ENCODE assay signal across 30 mouse cellular contexts in the genomic region with DNA sequence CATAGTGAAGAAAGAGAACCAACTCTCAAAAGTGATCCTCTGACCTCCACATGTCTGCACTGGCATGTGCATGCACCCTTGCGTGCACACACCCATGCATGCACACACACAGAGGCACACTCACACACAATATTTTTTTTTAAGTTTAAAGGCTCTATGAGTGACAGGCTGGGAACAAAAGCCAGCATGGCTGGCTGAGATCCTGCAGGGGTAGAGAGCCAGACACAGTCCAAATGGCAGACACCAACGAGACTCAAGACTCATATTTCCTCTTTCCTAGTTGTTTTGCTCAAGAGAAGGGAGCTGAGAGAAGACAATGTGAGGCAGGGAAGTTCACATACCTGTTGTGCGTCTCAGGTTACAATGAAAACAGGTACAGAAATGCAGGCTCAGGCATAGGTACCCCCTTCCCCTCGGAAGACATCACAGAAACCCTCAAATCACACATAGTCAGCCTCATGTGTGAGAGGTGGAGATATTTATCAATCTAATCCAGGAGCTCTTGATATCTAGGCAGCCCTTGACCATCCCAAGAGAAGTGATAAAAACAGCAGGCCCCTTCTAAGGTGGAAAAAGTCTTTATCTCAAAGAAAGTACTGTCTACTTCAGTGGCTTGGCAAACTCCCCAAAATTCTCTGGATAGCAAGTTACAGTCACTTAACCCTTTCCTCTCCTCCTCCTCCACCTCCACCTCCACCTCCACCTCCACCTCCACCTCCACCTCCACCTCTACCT.
DNase-seq lines count a peak whose midpoint lies in the region; ATAC-seq lines count a peak whose summit lies in the region.
"Had no signal": no experiment of that assay in that cellular context is flagged by ENCODE, and none has a peak within 500 bp of the region (broad histone marks: within the 10 kb centered on the region; RNA-seq: fewer than 3 reads in every experiment).

No protein-coding gene starts in this region.

- no peaks in the 10 kb centered on the region for H3K36me3 ChIP-seq in lung, embryonic 15.5 days
- no peaks in the 10 kb centered on the region for H3K36me3 ChIP-seq in stomach, embryonic 16.5 days (ENCODE audit: control insufficient read depth, insufficient read depth, low read length)
- H3K36me3 ChIP-seq in hindbrain, embryonic 16.5 days (ENCODE audit: control insufficient read depth, insufficient read depth, low read length) = no peaks in the 10 kb centered on the region
- H3K36me3 ChIP-seq: heart, embryonic 10.5 days; limb, embryonic 13.5 days; liver, embryonic 12.5 days; midbrain, embryonic 13.5 days; stomach, embryonic 15.5 days had no signal

- H3K4me1 ChIP-seq in lung, embryonic 15.5 days = peaks cover 46% of the 10 kb centered on the region
- H3K4me1 ChIP-seq in brown adipose tissue, adult 24 weeks (ENCODE audit: control insufficient read depth, insufficient read depth, insufficient read length, low read length) = peaks cover 20% of the 10 kb centered on the region
- H3K4me1 ChIP-seq in stomach, embryonic 16.5 days (ENCODE audit: control insufficient read depth, insufficient read depth, low read length) = peaks cover 34% of the 10 kb centered on the region
- H3K4me1 ChIP-seq in hindbrain, embryonic 16.5 days (ENCODE audit: control insufficient read depth, insufficient read depth, low read depth, low read length) = peaks cover 6% of the 10 kb centered on the region
- H3K4me1 ChIP-seq: liver, embryonic 12.5 days had no signal

- no peak overlapping the region for H3K9ac ChIP-seq in lung, embryonic 15.5 days
- no peak overlapping the region for H3K9ac ChIP-seq in stomach, embryonic 16.5 days (ENCODE audit: low read length)
- no peak overlapping the region for H3K9ac ChIP-seq in hindbrain, embryonic 16.5 days (ENCODE audit: low read depth, low read length)
- H3K9ac ChIP-seq: forebrain, postnatal 0 days; hindbrain, embryonic 14.5 days; limb, embryonic 13.5 days; liver, embryonic 12.5 days; liver, postnatal 0 days; midbrain, embryonic 13.5 days; stomach, embryonic 15.5 days had no signal

- DNase-seq in heart, adult 11 months = peak; percentile 89
- no peak for DNase-seq in heart, postnatal 36 days
- DNase-seq in lung, postnatal 36 days = no peak
- DNase-seq: adrenal gland, postnatal 25 days; cerebellum, adult 18-20 months; cerebellum, postnatal 14 days; forebrain, postnatal 0 days; gastrocnemius, postnatal 10 days; kidney, adult 8-10 months; layer of hippocampus, adult 9-11 months; liver, postnatal 0 days; lung, postnatal 4 days; retina, postnatal 1 day; right cerebral cortex, postnatal 14 days; thymus, adult 18-20 months; thymus, postnatal 25 days had no signal

- H3K27ac ChIP-seq in lung, embryonic 15.5 days = peak overlapping the region; percentile 51; the same call in 1 of the 2 replicates
- peak overlapping the region; percentile 32; the same call in 1 of the 2 replicates for H3K27ac ChIP-seq in brown adipose tissue, adult 24 weeks (replicated peaks; ENCODE audit: low read depth, low read length)
- H3K27ac ChIP-seq in stomach, embryonic 16.5 days (ENCODE audit: low read length) = peak overlapping the region; percentile 62
- no peak overlapping the region for H3K27ac ChIP-seq in hindbrain, embryonic 16.5 days (ENCODE audit: low read depth, low read length)
- H3K27ac ChIP-seq: heart, embryonic 10.5 days; hindbrain, embryonic 14.5 days; kidney, postnatal 0 days; limb, embryonic 13.5 days; liver, embryonic 12.5 days had no signal

- H3K4me3 ChIP-seq in lung, embryonic 15.5 days = no peak overlapping the region
- no peak overlapping the region for H3K4me3 ChIP-seq in brown adipose tissue, adult 24 weeks (ENCODE audit: insufficient read depth, low read depth, low read length)
- no peak overlapping the region for H3K4me3 ChIP-seq in stomach, embryonic 16.5 days (replicated peaks; ENCODE audit: low read length)
- H3K4me3 ChIP-seq in hindbrain, embryonic 16.5 days (ENCODE audit: low read length) = no peak overlapping the region
- H3K4me3 ChIP-seq: erythroblast, embryonic 14.5 days; heart, embryonic 10.5 days; limb, embryonic 13.5 days; liver, embryonic 12.5 days; midbrain, embryonic 13.5 days; stomach, embryonic 15.5 days had no signal

- 51% methylated on average over 4 of the region's 4 CpGs for WGBS in lung, embryonic 15.5 days
- 66% methylated on average over 4 of the region's 4 CpGs for WGBS in stomach, embryonic 16.5 days
- WGBS in hindbrain, embryonic 16.5 days = 75% methylated on average over 4 of the region's 4 CpGs

- H3K27me3 ChIP-seq in lung, embryonic 15.5 days = no peaks in the 10 kb centered on the region
- H3K27me3 ChIP-seq in stomach, embryonic 16.5 days (ENCODE audit: control insufficient read depth, insufficient read depth, low read length) = no peaks in the 10 kb centered on the region
- H3K27me3 ChIP-seq in hindbrain, embryonic 16.5 days (replicated peaks; ENCODE audit: control insufficient read depth, insufficient read depth, low read length) = no peaks in the 10 kb centered on the region
- H3K27me3 ChIP-seq: liver, embryonic 12.5 days; stomach, embryonic 15.5 days had no signal

- ATAC-seq in lung, embryonic 15.5 days (ENCODE audit: borderline replicate concordance, extremely low read depth, low FRiP score, low TSS enrichment) = no peak
- ATAC-seq in stomach, embryonic 16.5 days (ENCODE audit: insufficient read depth, low FRiP score) = no peak
- ATAC-seq in erythroblast, adult 5-6 weeks (replicated peaks; ENCODE audit: low FRiP score, poor library complexity, severe bottlenecking) = no peak
- no peak for ATAC-seq in hindbrain, embryonic 16.5 days
- ATAC-seq: forebrain, postnatal 0 days; inflammation-experienced regulatory T-cells, adult 6 months; liver, embryonic 12.5 days; liver, postnatal 0 days; midbrain, embryonic 13.5 days had no signal

- no peaks in the 10 kb centered on the region for H3K9me3 ChIP-seq in lung, embryonic 15.5 days
- H3K9me3 ChIP-seq in stomach, embryonic 16.5 days (replicated peaks; ENCODE audit: control insufficient read depth, low read length) = no peaks in the 10 kb centered on the region
- no peaks in the 10 kb centered on the region for H3K9me3 ChIP-seq in hindbrain, embryonic 16.5 days (ENCODE audit: control insufficient read depth, low read length)
- H3K9me3 ChIP-seq: heart, embryonic 10.5 days; limb, embryonic 13.5 days; liver, embryonic 12.5 days; midbrain, embryonic 13.5 days; stomach, embryonic 15.5 days had no signal

- H3K4me2 ChIP-seq in lung, embryonic 15.5 days = no peak overlapping the region
- no peak overlapping the region for H3K4me2 ChIP-seq in stomach, embryonic 16.5 days (ENCODE audit: low read depth, low read length)
- H3K4me2 ChIP-seq in hindbrain, embryonic 16.5 days (ENCODE audit: low read length) = no peak overlapping the region
- H3K4me2 ChIP-seq: hindbrain, embryonic 14.5 days; limb, embryonic 13.5 days; liver, embryonic 12.5 days; midbrain, embryonic 13.5 days; stomach, embryonic 15.5 days had no signal

- intact Hi-C loops in heart, postnatal 36 days (cut with DNase I) = loop anchor here (10.0 kb wide), 1 partner anchor 237 kb away; no protein-coding TSS in a partner anchor
